Mouse (Mus musculus) stomach, postnatal 0 days (tissue): ENCODE data around the gene Nit2. TPM values are rescaled to one million over a fixed set of nuclear protein-coding genes. Genes with fewer than 3 reads are reported as not detected.
A peak's percentile ranks its signal among the peaks of the same experiment; 100 is the strongest.

ENCODE experiments used
- ATAC-seq: fragments of 200-750 bp; cut with Nextera tagmentation; 2 replicates; pipeline ENCODE4 v1.8.0; 2017; ENCODE audit not compliant: low FRiP score, low TSS enrichment
- DNase-seq: peaks from one replicate; pipeline ENCODE4 v3.0.0-alpha.2; 2016; ENCODE audit warnings: low spot score
- H3K27ac ChIP-seq: fragments of 300-500 bp; sonication (generic); replicated peaks from 2 replicates; pipeline ENCODE4 v1.5.1; 2014; ENCODE audit warnings: mild to moderate bottlenecking, control low read depth
- H3K27me3 ChIP-seq: fragments of 300-500 bp; sonication (generic); 2 replicates; pipeline ENCODE4 v1.6.1; 2014; ENCODE audit warnings: low read length; ENCODE audit not compliant: control insufficient read depth, insufficient read depth
- H3K36me3 ChIP-seq: fragments of 300-500 bp; sonication (generic); 2 replicates; pipeline ENCODE4 v1.6.1; 2014; ENCODE audit warnings: low read length, mixed read lengths; ENCODE audit not compliant: control insufficient read depth, insufficient read depth
- H3K4me1 ChIP-seq: fragments of 300-500 bp; sonication (generic); replicated peaks from 2 replicates; pipeline ENCODE4 v1.6.1; 2014; ENCODE audit warnings: antibody characterized with exemption; ENCODE audit not compliant: control insufficient read depth, insufficient read depth
- H3K4me2 ChIP-seq: fragments of 300-500 bp; sonication (generic); replicated peaks from 2 replicates; pipeline ENCODE4 v1.6.1; 2014; ENCODE audit warnings: low read depth, mild to moderate bottlenecking, control low read depth, moderate library complexity
- H3K4me3 ChIP-seq: fragments of 300-500 bp; sonication (generic); 2 replicates; pipeline ENCODE4 v1.5.1; 2014; ENCODE audit warnings: low read depth, low read length, control low read depth
- H3K9ac ChIP-seq: fragments of 300-500 bp; sonication (generic); 2 replicates; pipeline ENCODE4 v1.6.1; 2014; ENCODE audit warnings: mild to moderate bottlenecking, low read length, control low read depth, mixed read lengths
- H3K9me3 ChIP-seq: fragments of 300-500 bp; sonication (generic); 2 replicates; pipeline ENCODE4 v1.6.1; 2016; ENCODE audit warnings: low read length; ENCODE audit not compliant: control insufficient read depth
- CTCF ChIP-seq: IDR thresholded peaks from 2 replicates; pipeline ENCODE4 v1.5.1; 2016; ENCODE audit warnings: antibody characterized with exemption, low read depth, mild to moderate bottlenecking, moderate library complexity
- EP300 ChIP-seq: optimal IDR thresholded peaks from 2 replicates; pipeline ENCODE3; 2016; ENCODE audit warnings: antibody characterized with exemption
- polyA plus RNA-seq: library from polyadenylated mRNA; unstranded; fragments of >200 nt; fragmentation: Nextera tagmentation; extraction: Ambion mirVana; gene quantifications from 2 replicates; pipeline ENCODE4 v1.2.1, GENCODE M21; 2015

Nit2 gene
- polyA plus RNA-seq, 1 experiment from 2014 or later: 41.3 TPM

DNA sequence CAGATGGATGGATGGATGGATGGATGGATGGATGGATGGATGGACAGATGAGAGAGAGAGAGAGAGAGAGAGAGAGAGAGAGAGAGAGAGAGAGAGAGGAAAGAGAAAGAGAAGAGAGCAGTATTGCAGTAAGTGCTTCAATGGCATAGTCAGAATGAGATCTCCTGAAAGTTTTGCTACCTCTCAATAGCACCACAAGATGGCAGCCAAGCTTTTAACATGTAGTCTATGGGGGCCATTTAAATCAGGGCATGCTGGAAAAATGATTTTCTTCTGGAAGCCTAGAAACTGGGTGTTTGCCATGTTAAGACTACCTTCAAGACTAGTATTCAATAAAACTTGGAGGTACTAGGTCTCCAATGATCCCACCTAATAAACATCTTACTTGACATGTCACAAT is 51.1 kb downstream of the Nit2 start:
- no peak for DNase-seq
- no peak overlapping the region for H3K9ac ChIP-seq

More for the DNA sequence above, 51.1 kb downstream of the Nit2 start:
- Histone ChIP-seq H3K4me1 (no peaks in the 10 kb centered on the region), H3K4me3 (no peak overlapping the region), H3K27ac (no peak overlapping the region), H3K27me3 (no peaks in the 10 kb centered on the region), H3K9me3 (no peaks in the 10 kb centered on the region), H3K36me3 (no peaks in the 10 kb centered on the region), H3K4me2 (no peak overlapping the region)
- TF ChIP-seq EP300 (no peak), CTCF (peak; percentile 78)
- ATAC-seq: no peak

Other genes starting within 250 kb of the Nit2 start
- gene Lnp1, start 239.3 kb downstream of the Nit2 start, polyA plus RNA-seq: not detected in 2 replicates
- 30.4 and 31.5 TPM in 2 replicates for gene Tmem45a2, start 96.0 kb downstream of the Nit2 start, polyA plus RNA-seq
- 26.5 and 27.2 TPM in 2 replicates for gene Tomm70a, start 45.6 kb downstream of the Nit2 start, polyA plus RNA-seq
- 16.9 and 17.1 TPM in 2 replicates for gene Tbc1d23, start 64.2 kb upstream of the Nit2 start, polyA plus RNA-seq
- 0.08 TPM in 1 of 2 replicates, not detected in the other for gene Tmem30c, start 125.5 kb upstream of the Nit2 start, polyA plus RNA-seq
- gene Filip1l, start 185.8 kb upstream of the Nit2 start, polyA plus RNA-seq: 35.3 and 41.6 TPM in 2 replicates